Mouse (Mus musculus) limb, embryonic 12.5 days (tissue): Measurements from ENCODE around the gene Pld1. TPM values are rescaled to one million over a fixed set of nuclear protein-coding genes. Genes with fewer than 3 reads are reported as not detected.
A peak's percentile ranks its signal among the peaks of the same experiment; 100 is the strongest.

Experiments
- ATAC-seq: fragments of 200-750 bp; cut with Nextera tagmentation; 2 replicates; pipeline ENCODE4 v1.8.0; 2017; ENCODE audit warnings: low read depth, moderate TSS enrichment; ENCODE audit not compliant: insufficient number of reproducible peaks, insufficient read depth, low FRiP score, low TSS enrichment
- H3K27ac ChIP-seq: fragments of 300-500 bp; sonication (generic); 2 replicates; pipeline ENCODE4 v1.5.1; 2016; ENCODE audit warnings: mild to moderate bottlenecking, moderate library complexity
- H3K27me3 ChIP-seq: fragments of 300-500 bp; sonication (generic); 2 replicates; pipeline ENCODE4 v1.6.1; 2016; ENCODE audit warnings: mild to moderate bottlenecking, moderate library complexity
- H3K36me3 ChIP-seq: fragments of 300-500 bp; sonication (generic); 2 replicates; pipeline ENCODE4 v1.6.1; 2016; ENCODE audit warnings: mild to moderate bottlenecking, moderate library complexity
- H3K4me1 ChIP-seq: fragments of 300-500 bp; sonication (generic); replicated peaks from 2 replicates; pipeline ENCODE4 v1.6.1; 2016
- H3K4me2 ChIP-seq: fragments of 300-500 bp; sonication (generic); 2 replicates; pipeline ENCODE4 v1.6.1; 2016; ENCODE audit warnings: mild to moderate bottlenecking, moderate library complexity
- H3K4me3 ChIP-seq: fragments of 300-500 bp; sonication (generic); replicated peaks from 2 replicates; pipeline ENCODE4 v1.5.1; 2016; ENCODE audit warnings: mild to moderate bottlenecking
- H3K9ac ChIP-seq: fragments of 300-500 bp; sonication (generic); replicated peaks from 2 replicates; pipeline ENCODE4 v1.6.1; 2016; ENCODE audit warnings: mild to moderate bottlenecking, moderate library complexity
- H3K9me3 ChIP-seq: fragments of 300-500 bp; sonication (generic); 2 replicates; pipeline ENCODE4 v1.6.1; 2016; ENCODE audit warnings: mild to moderate bottlenecking, moderate library complexity
- WGBS: fragments of 180-500 bp; shearing (Covaris S2); methylation state at CpG from one replicate; pipeline ENCODE4 v1.1.7; 2016; 5-methylcytosine and 5-hydroxymethylcytosine counted together
- polyA plus RNA-seq: library from polyadenylated mRNA; unstranded; fragments of >200 nt; fragmentation: Nextera tagmentation; extraction: Ambion mirVana; gene quantifications from 2 replicates; pipeline ENCODE4 v1.2.1, GENCODE M21; 2016

Pld1 gene
- polyA plus RNA-seq, 1 experiment from 2014 or later: 2.8 TPM

DNA sequence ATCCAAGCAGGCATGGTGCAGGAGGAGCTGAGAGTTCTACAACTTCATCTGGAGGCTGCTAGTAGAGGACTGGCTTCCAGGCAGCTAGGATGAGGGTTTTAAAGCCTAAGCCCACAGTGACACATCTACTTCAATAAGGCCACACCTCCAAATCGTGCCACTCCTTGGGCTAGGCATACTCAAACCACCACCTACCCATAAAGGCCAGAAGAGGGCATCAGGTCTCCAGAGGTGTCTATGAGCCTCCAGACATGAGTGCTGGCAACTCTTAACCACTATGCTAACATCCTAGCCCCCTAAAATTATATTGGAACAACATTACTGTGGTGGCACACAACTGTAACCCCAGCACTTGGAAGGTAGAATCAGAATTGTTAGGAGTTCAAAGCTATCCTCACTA, 226.2 kb downstream of the Pld1 start:
- no peak for ATAC-seq
- no peak overlapping the region for H3K9ac ChIP-seq
- no peaks in the 10 kb centered on the region for H3K4me1 ChIP-seq
- no peaks in the 10 kb centered on the region for H3K36me3 ChIP-seq
- H3K4me2 ChIP-seq: no peak overlapping the region
- H3K9me3 ChIP-seq: no peaks in the 10 kb centered on the region
- no peak overlapping the region for H3K4me3 ChIP-seq
- peaks cover 4% of the 10 kb centered on the region; the same call in 1 of the 2 replicates for H3K27me3 ChIP-seq
- 52% methylated on average over 1 of the region's 1 CpGs for WGBS
- H3K27ac ChIP-seq: no peak overlapping the region

DNA sequence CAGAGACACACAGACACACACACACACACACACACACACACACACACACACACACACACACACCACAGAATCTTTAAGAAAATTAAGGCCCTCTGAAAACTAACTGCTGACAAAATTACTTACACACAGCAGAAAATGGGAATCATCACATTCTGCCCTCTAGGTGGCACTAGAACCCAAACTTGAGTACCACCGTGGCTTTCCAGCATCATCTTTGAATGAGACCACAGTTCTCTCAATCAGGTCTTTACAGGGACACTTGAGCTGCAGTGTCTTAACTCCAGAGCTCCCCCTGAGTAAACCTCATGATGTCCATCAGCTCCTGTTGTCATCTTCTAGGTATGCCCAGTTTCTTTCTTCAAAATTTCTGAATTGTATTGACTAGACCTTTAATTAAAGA, 227.1 kb downstream of the Pld1 start:
- H3K9me3 ChIP-seq: no peaks in the 10 kb centered on the region
- no peaks in the 10 kb centered on the region for H3K36me3 ChIP-seq
- peaks cover 4% of the 10 kb centered on the region; the same call in 1 of the 2 replicates for H3K27me3 ChIP-seq
- H3K4me3 ChIP-seq: no peak overlapping the region
- H3K27ac ChIP-seq: no peak overlapping the region
- no peak overlapping the region for H3K9ac ChIP-seq
- WGBS: 0% methylated on average over 1 of the region's 1 CpGs
- H3K4me1 ChIP-seq: peaks cover 6% of the 10 kb centered on the region
- no peak for ATAC-seq
- no peak overlapping the region for H3K4me2 ChIP-seq

DNA sequence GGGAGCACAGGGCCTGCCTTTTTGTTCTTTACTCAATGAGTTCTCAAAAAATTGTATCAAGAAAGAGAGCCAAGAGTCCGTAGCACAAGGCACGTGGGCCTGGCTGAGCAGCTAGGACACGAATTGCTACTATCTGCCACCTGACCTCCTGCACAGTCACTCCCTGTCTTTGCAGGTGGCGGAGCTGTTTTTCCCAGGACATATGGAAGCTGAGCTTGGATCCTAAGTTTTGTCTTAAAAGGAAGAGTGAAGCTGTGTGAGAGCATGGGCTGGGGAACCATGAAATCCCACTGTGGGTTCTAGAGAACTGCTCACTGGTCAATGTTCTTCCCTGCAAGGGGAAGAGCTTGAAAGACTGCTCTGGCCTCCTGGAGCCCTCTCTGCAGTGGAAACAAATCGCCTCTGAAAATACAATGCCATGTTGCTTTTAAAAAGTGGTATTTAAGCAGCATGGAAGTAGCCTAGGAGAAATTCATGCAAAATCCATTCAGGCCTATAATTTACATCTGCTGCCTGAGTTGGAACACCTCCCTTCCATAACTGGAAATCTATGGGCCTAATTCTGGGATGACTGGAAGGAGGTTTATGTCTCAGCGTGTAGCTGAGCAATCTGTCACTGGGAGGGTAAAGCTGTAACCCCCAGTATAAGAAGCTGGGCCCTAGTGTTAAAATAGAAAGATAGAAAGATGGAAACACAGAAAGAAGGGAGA, 229.5 kb downstream of the Pld1 start:
- Histone ChIP-seq H3K4me1 (peaks cover 18% of the 10 kb centered on the region), H3K36me3 (no peaks in the 10 kb centered on the region), H3K4me2 (no peak overlapping the region), H3K4me3 (no peak overlapping the region), H3K27ac (no peak overlapping the region), H3K9ac (no peak overlapping the region), H3K27me3 (peaks cover 4% of the 10 kb centered on the region; the same call in 1 of the 2 replicates), H3K9me3 (no peaks in the 10 kb centered on the region)
- WGBS: 83% methylated on average over 6 of the region's 6 CpGs
- ATAC-seq: no peak

DNA sequence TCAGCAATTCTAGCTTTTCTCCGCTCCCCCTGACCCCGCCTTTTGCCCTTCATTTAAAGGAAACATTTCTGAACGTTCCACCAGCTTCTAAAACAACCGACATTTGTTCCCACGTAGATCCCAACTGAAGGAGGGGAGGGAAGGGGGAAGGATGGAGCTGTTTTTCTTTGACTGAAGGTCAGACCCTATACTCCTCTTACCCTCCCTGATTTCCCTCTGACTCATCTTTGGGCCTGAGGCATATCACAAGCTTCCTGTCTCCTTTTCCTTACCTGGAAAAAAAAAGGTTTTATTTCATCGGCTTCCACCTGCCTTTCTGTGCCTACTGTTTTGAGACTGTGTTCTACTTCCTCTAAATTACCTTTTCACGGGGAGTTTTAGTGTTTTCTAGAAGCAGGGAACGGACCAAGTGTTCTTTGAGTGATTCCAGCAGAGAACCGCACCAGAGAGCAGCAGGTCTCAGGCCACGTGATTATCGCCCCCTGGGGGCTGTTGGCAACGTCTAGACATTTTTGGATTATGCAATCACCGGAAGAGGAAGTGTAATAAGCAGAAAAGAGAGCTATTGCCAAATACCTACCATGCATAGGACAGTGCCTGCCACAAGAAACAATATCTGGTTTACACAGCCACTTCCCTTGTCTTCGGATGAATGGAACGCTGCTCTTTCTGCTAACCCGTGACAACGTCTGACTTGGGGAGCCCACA, 232.6 kb downstream of the Pld1 start:
- no peak overlapping the region for H3K9ac ChIP-seq
- no peaks in the 10 kb centered on the region for H3K9me3 ChIP-seq
- peak overlapping the region; percentile 16; the same call in 1 of the 2 replicates for H3K4me2 ChIP-seq
- H3K27ac ChIP-seq: no peak overlapping the region
- H3K27me3 ChIP-seq: no peaks in the 10 kb centered on the region
- H3K4me1 ChIP-seq: peaks cover 22% of the 10 kb centered on the region
- WGBS: 47% methylated on average over 17 of the region's 17 CpGs
- ATAC-seq: no peak
- no peak overlapping the region for H3K4me3 ChIP-seq
- H3K36me3 ChIP-seq: no peaks in the 10 kb centered on the region

DNA sequence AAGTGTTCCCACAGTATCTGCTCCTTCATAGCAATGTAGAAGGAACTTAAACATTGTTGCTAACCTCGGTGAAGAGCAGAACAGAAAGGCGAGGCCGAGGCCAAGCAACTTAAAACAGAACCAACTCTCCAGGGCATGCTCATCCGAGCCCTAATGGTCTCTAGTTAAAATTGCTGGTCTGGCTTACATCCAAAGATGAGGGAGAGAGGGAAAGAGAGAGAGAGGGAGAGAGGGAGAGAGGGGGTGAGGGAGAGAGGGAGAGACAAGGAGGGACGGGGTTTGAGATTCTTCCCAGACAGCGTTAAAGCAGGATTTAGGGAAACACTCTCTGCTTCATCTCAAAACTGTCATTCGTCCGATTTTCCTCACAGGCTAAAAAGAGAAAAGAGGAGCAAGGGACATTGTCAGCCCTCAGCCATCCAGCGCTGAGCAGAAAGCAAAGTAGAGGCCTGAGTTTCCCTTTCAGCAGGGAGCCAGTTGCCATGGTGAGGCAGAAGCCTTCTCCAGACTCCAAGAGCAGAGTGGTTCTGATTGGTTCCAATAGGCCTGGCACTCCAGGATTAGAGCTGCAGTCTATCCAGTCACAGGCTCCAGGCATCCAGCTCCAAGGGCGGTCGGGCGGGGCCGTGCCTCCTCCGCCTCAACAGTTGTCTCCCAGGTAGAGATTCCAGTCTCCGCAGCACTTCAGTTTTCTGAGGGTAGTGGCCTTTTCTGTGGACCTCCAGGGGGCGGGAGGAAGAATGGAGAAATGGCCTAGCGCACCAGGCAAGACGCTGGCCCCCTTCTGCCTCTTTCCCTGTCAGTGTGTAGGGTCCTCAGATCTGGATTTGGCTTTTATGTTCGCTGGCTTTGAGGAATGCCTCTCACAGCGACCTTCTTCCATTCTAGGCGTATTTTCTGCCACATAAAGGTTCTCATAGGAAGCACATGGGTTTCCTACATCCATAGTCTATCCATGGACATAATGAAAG, 237.8 kb downstream of the Pld1 start:
- 0 out of 2 replicates have a peak, but pooled peaks cover 4% of the 10 kb centered on the region for H3K27me3 ChIP-seq
- H3K4me2 ChIP-seq: peak overlapping the region; percentile 52
- H3K9ac ChIP-seq: 0 out of 2 replicates have a peak overlapping the region, but pooled peaks have one; percentile 1
- peak; percentile 91 for ATAC-seq
- no peaks in the 10 kb centered on the region for H3K9me3 ChIP-seq
- H3K27ac ChIP-seq: no peak overlapping the region
- 13% methylated on average over 21 of the region's 21 CpGs for WGBS
- H3K4me3 ChIP-seq: peak overlapping the region; percentile 23; the same call in 1 of the 2 replicates
- peaks cover 17% of the 10 kb centered on the region for H3K4me1 ChIP-seq
- H3K36me3 ChIP-seq: no peaks in the 10 kb centered on the region

DNA sequence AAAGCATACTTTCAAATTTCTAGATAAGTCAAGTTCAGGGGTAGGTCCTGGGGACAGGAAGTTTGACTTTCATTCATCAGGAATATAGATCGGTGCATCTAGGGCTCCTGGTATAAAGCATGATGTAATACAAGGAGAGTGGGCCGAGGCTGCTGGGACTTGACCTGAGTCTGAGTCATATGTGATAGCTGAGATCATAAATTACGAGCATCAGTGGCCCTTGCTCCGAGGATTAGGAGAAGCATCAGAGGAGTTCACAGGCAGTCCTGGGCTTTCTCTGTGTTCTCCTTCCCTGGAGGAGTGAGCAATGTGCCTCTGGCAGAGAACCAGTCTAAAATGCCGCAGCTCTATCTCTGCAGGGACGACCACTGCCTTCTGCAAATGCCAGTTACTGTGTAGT, 239.8 kb downstream of the Pld1 start:
- no peak overlapping the region for H3K9ac ChIP-seq
- H3K27ac ChIP-seq: no peak overlapping the region
- H3K27me3 ChIP-seq: 0 out of 2 replicates have a peak, but pooled peaks cover 4% of the 10 kb centered on the region
- ATAC-seq: no peak
- 67% methylated on average over 6 of the region's 6 CpGs for WGBS
- no peak overlapping the region for H3K4me2 ChIP-seq
- H3K4me1 ChIP-seq: peaks cover 15% of the 10 kb centered on the region
- H3K36me3 ChIP-seq: no peaks in the 10 kb centered on the region
- H3K4me3 ChIP-seq: no peak overlapping the region
- no peaks in the 10 kb centered on the region for H3K9me3 ChIP-seq

Other genes with a start within 250 kb of the Pld1 start
- gene Fndc3b, start 227.4 kb upstream of the Pld1 start, polyA plus RNA-seq: 20.3 and 23.0 TPM in 2 replicates
- not detected in 2 replicates for gene Tmem212, start 42.3 kb upstream of the Pld1 start, polyA plus RNA-seq